In genomic region chr17:56275842-56276480, GRCm38 (mm10) we compare ENCODE assay signal across 9 mouse cellular contexts. TPM values are rescaled to one million over a fixed set of nuclear protein-coding genes. Genes with fewer than 3 reads are reported as not detected.
A peak's percentile ranks its signal among the peaks of the same experiment; 100 is the strongest.
DNase-seq lines count a peak whose midpoint lies in the region; ATAC-seq lines count a peak whose summit lies in the region.
"Had no signal": no experiment of that assay in that cellular context is flagged by ENCODE, and none has a peak within 500 bp of the region (broad histone marks: within the 10 kb centered on the region; RNA-seq: fewer than 3 reads in every experiment).

No protein-coding gene starts in this region.

- DNase-seq in heart, adult 11 months = peak; percentile 97
- DNase-seq in heart, postnatal 14 days = no peak
- peak; percentile 63 to 67 for DNase-seq in adrenal gland, postnatal 36 days
- DNase-seq in kidney, postnatal 36 days = peak; percentile 77 to 83
- no peak for DNase-seq in spleen, postnatal 4 days (ENCODE audit: low spot score in 2 of 2)
- DNase-seq in frontal cortex, postnatal 14 days (ENCODE audit: low spot score in 2 of 2) = no peak

- WGBS in heart, embryonic 15.5 days = 13% methylated on average over 5 of the region's 5 CpGs
- WGBS in neural tube, embryonic 13.5 days = 23% methylated on average over 5 of the region's 5 CpGs

- H3K4me1 ChIP-seq in heart, embryonic 15.5 days (replicated peaks) = peaks cover 35% of the 10 kb centered on the region
- peaks cover 21% of the 10 kb centered on the region for H3K4me1 ChIP-seq in neural tube, embryonic 13.5 days (replicated peaks)

- H3K4me3 ChIP-seq in heart, embryonic 15.5 days = peak overlapping the region; percentile 69
- peak overlapping the region; percentile 42 for H3K4me3 ChIP-seq in neural tube, embryonic 13.5 days

- peaks cover 33% of the 10 kb centered on the region for H3K36me3 ChIP-seq in heart, embryonic 15.5 days
- peaks cover 2% of the 10 kb centered on the region; the same call in 1 of the 2 replicates for H3K36me3 ChIP-seq in neural tube, embryonic 13.5 days

- H3K9me3 ChIP-seq in heart, embryonic 15.5 days (replicated peaks) = no peaks in the 10 kb centered on the region
- no peaks in the 10 kb centered on the region for H3K9me3 ChIP-seq in neural tube, embryonic 13.5 days

- peak overlapping the region; percentile 78 for H3K9ac ChIP-seq in heart, embryonic 15.5 days
- H3K9ac ChIP-seq in neural tube, embryonic 13.5 days = peak overlapping the region; percentile 72

- peak overlapping the region; percentile 67 for H3K4me2 ChIP-seq in heart, embryonic 15.5 days
- peak overlapping the region; percentile 61 for H3K4me2 ChIP-seq in neural tube, embryonic 13.5 days

- intact Hi-C loops in heart, postnatal 14 days (cut with DNase I) = loop anchor here (2.0 kb wide), 1 partner anchor 15 kb away; no protein-coding TSS in a partner anchor

- H3K27me3 ChIP-seq in heart, embryonic 15.5 days = no peaks in the 10 kb centered on the region
- H3K27me3 ChIP-seq in neural tube, embryonic 13.5 days = no peaks in the 10 kb centered on the region

- ATAC-seq in heart, embryonic 15.5 days (replicated peaks; ENCODE audit: insufficient number of reproducible peaks, insufficient read depth, low FRiP score, low read depth) = peak; percentile 32; the same call in 1 of the 2 replicates
- no peak; the same call in 1 of the 2 replicates for ATAC-seq in neural tube, embryonic 13.5 days (ENCODE audit: low read depth)

- peak overlapping the region; percentile 95 for H3K27ac ChIP-seq in heart, embryonic 15.5 days
- peak overlapping the region; percentile 62 for H3K27ac ChIP-seq in neural tube, embryonic 13.5 days (replicated peaks)

RNA-seq across cellular contexts. Expression of gene Ticam1, which starts 0.6 kb away (rescaled TPM):
- 10 to 100 TPM in 1 of 2 experiments, 1 to 10 TPM in 1; 9.5 to 11.4 TPM for total RNA-seq in heart, postnatal 14 days (2021)
- total RNA-seq in adrenal gland, postnatal 36 days (2021) = 10 to 100 TPM; 21.1 to 23.1 TPM
- 6.9 and 8.3 TPM in 2 replicates for polyA plus RNA-seq in heart, embryonic 15.5 days (2015; fragmentation: Nextera tagmentation; extraction: Ambion mirVana)
- 1.5 and 1.7 TPM in 2 replicates for polyA plus RNA-seq in neural tube, embryonic 13.5 days (2015; fragmentation: Nextera tagmentation; extraction: Ambion mirVana)

RNA-seq across cellular contexts. Expression of gene Plin3, which starts 16.7 kb away (rescaled TPM):
- 100 to 1,000 TPM; 115 to 133 TPM for total RNA-seq in heart, postnatal 14 days (2021)
- 100 to 1,000 TPM in 1 of 2 experiments, 10 to 100 TPM in 1; 51.4 to 106 TPM for total RNA-seq in adrenal gland, postnatal 36 days (2021)
- polyA plus RNA-seq in heart, embryonic 15.5 days (2015; fragmentation: Nextera tagmentation; extraction: Ambion mirVana) = 61.1 and 78.3 TPM in 2 replicates
- 21.5 and 24.7 TPM in 2 replicates for polyA plus RNA-seq in neural tube, embryonic 13.5 days (2015; fragmentation: Nextera tagmentation; extraction: Ambion mirVana)

RNA-seq across cellular contexts. Expression of gene Fem1a, which starts 19.4 kb away (rescaled TPM):
- total RNA-seq in heart, postnatal 14 days (2021) = 10 to 100 TPM; 90.4 to 94.6 TPM
- 10 to 100 TPM; 28.7 to 30.8 TPM for total RNA-seq in adrenal gland, postnatal 36 days (2021)
- 19.4 and 22.5 TPM in 2 replicates for polyA plus RNA-seq in heart, embryonic 15.5 days (2015; fragmentation: Nextera tagmentation; extraction: Ambion mirVana)
- polyA plus RNA-seq in neural tube, embryonic 13.5 days (2015; fragmentation: Nextera tagmentation; extraction: Ambion mirVana) = 16.6 and 19.1 TPM in 2 replicates

RNA-seq across cellular contexts. Expression of gene Arrdc5, which starts 24.1 kb away (rescaled TPM):
- under 1 TPM in 1 of 2 experiments, not detected in 1; 0.36 TPM for total RNA-seq in heart, postnatal 14 days (2021)
- total RNA-seq in adrenal gland, postnatal 36 days (2021) = not detected
- polyA plus RNA-seq in heart, embryonic 15.5 days (2015; fragmentation: Nextera tagmentation; extraction: Ambion mirVana) = 0.13 TPM in 1 of 2 replicates, not detected in the other
- not detected in 2 replicates for polyA plus RNA-seq in neural tube, embryonic 13.5 days (2015; fragmentation: Nextera tagmentation; extraction: Ambion mirVana)
- total RNA-seq: neutrophil, adult 5-6 weeks had no signal

RNA-seq across cellular contexts. Expression of gene Uhrf1, which starts 27.2 kb away (rescaled TPM):
- 10 to 100 TPM in 1 of 2 experiments, 1 to 10 TPM in 1; 4.8 to 12.2 TPM for total RNA-seq in heart, postnatal 14 days (2021)
- 1 to 10 TPM; 5.9 to 9.4 TPM for total RNA-seq in adrenal gland, postnatal 36 days (2021)
- polyA plus RNA-seq in heart, embryonic 15.5 days (2015; fragmentation: Nextera tagmentation; extraction: Ambion mirVana) = 51.3 and 83.9 TPM in 2 replicates
- 20.0 and 27.4 TPM in 2 replicates for polyA plus RNA-seq in neural tube, embryonic 13.5 days (2015; fragmentation: Nextera tagmentation; extraction: Ambion mirVana)

Comparison
In these comparisons a context has a peak if more than half of its experiments do, and no peak if none do; other contexts are left out.
1. DNase-seq: peak in heart, adult 11 months (single experiment), adrenal gland, postnatal 36 days (2 of 2) and kidney, postnatal 36 days (2 of 2); none in heart, postnatal 14 days (0 of 2), spleen, postnatal 4 days (0 of 2) and frontal cortex, postnatal 14 days (0 of 2).